Mouse (Mus musculus) liver, embryonic 11.5 days (tissue): Measurements from ENCODE around the gene Foxi3. TPM values are rescaled to one million over a fixed set of nuclear protein-coding genes. Genes with fewer than 3 reads are reported as not detected.

Source experiments
- ATAC-seq: fragments of 200-750 bp; cut with Nextera tagmentation; replicated peaks from 2 replicates; pipeline ENCODE4 v1.8.0; 2017; ENCODE audit warnings: moderate number of reproducible peaks, mild to moderate bottlenecking, moderate TSS enrichment, moderate library complexity; ENCODE audit not compliant: low FRiP score
- DNase-seq: peaks from one replicate; pipeline ENCODE4 v3.0.0-alpha.2; 2017; ENCODE audit warnings: low spot score
- H3K27ac ChIP-seq: fragments of 300-500 bp; sonication (generic); 2 replicates; pipeline ENCODE4 v1.5.1; 2014; ENCODE audit warnings: mild to moderate bottlenecking, low read depth, low read length, control low read depth
- H3K27me3 ChIP-seq: fragments of 300-500 bp; sonication (generic); replicated peaks from 2 replicates; pipeline ENCODE4 v1.6.1; 2014; ENCODE audit warnings: low read length, mixed read lengths; ENCODE audit not compliant: control insufficient read depth, insufficient read depth
- H3K36me3 ChIP-seq: fragments of 300-500 bp; sonication (generic); 2 replicates; pipeline ENCODE4 v1.6.1; 2014; ENCODE audit warnings: mild to moderate bottlenecking, low read length, moderate library complexity, mixed read lengths; ENCODE audit not compliant: control insufficient read depth, insufficient read depth
- H3K4me1 ChIP-seq: fragments of 300-500 bp; sonication (generic); replicated peaks from 2 replicates; pipeline ENCODE4 v1.6.1; 2014; ENCODE audit warnings: low read length, mixed read lengths; ENCODE audit not compliant: control insufficient read depth, insufficient read depth
- H3K4me2 ChIP-seq: fragments of 300-500 bp; sonication (generic); 2 replicates; pipeline ENCODE4 v1.6.1; 2014; ENCODE audit warnings: mild to moderate bottlenecking, control low read depth, moderate library complexity
- H3K4me3 ChIP-seq: fragments of 300-500 bp; sonication (generic); 2 replicates; pipeline ENCODE4 v1.5.1; 2014; ENCODE audit warnings: low read depth, low read length, control low read depth
- H3K9ac ChIP-seq: fragments of 300-500 bp; sonication (generic); 2 replicates; pipeline ENCODE4 v1.6.1; 2014; ENCODE audit warnings: low read depth, low read length, control low read depth
- H3K9me3 ChIP-seq: fragments of 300-500 bp; sonication (generic); 2 replicates; pipeline ENCODE4 v1.6.1; 2016; ENCODE audit warnings: low read length, inconsistent platforms, mixed read lengths; ENCODE audit not compliant: control insufficient read depth
- WGBS: fragments of 180-500 bp; shearing (Covaris S2); extraction: QIAGEN DNeasy Blood & Tissue Kit; methylation state at CpG from one replicate; pipeline ENCODE4 v1.1.7; 2014; 5-methylcytosine and 5-hydroxymethylcytosine counted together
- polyA plus RNA-seq: library from polyadenylated mRNA; unstranded; fragments of >200 nt; fragmentation: Nextera tagmentation; extraction: Ambion mirVana; gene quantifications from 2 replicates; pipeline ENCODE4 v1.2.1, GENCODE M21; 2014

Gene Foxi3
- polyA plus RNA-seq, 1 experiment from 2014 or later = not detected

- H3K36me3 ChIP-seq = no peaks in the 10 kb centered on the region
- H3K9me3 ChIP-seq = no peaks in the 10 kb centered on the region
- H3K4me2 ChIP-seq = no peak overlapping the region
- ATAC-seq (no peak), DNase-seq (no peak)
- peaks cover 59% of the 10 kb centered on the region for H3K27me3 ChIP-seq
- H3K9ac ChIP-seq = no peak overlapping the region
- WGBS = 77% methylated on average over 7 of the region's 7 CpGs
- H3K4me1 ChIP-seq = no peaks in the 10 kb centered on the region; the same call in 1 of the 2 replicates
- H3K27ac ChIP-seq = no peak overlapping the region
- H3K4me3 ChIP-seq = no peak overlapping the region
Measured at GRCm38 (mm10) chr6:70953274-70953673, 3.1 kb upstream of the Foxi3 start.

GRCm38 (mm10) chr6:70954040-70954439 lies 2.3 kb upstream of the Foxi3 start:
- Histone ChIP-seq H3K36me3 (no peaks in the 10 kb centered on the region), H3K27ac (no peak overlapping the region), H3K4me2 (no peak overlapping the region), H3K9ac (no peak overlapping the region), H3K4me3 (no peak overlapping the region), H3K27me3 (peaks cover 65% of the 10 kb centered on the region), H3K4me1 (no peaks in the 10 kb centered on the region; the same call in 1 of the 2 replicates), H3K9me3 (no peaks in the 10 kb centered on the region)
- no peak for DNase-seq
- 15% methylated on average over 6 of the region's 6 CpGs for WGBS
- ATAC-seq = no peak

GRCm38 (mm10) chr6:70955291-70955800 lies 985 bp upstream of the Foxi3 start:
- 7% methylated on average over 14 of the region's 14 CpGs for WGBS

GRCm38 (mm10) chr6:70955841-70956240 lies 490 bp upstream of the Foxi3 start:
- no peak overlapping the region for H3K9ac ChIP-seq
- DNase-seq (no peak), ATAC-seq (no peak)
- H3K4me3 ChIP-seq = peak overlapping the region; percentile 43
- WGBS = 2% methylated on average over 12 of the region's 12 CpGs
- no peaks in the 10 kb centered on the region for H3K36me3 ChIP-seq
- H3K4me2 ChIP-seq = peak overlapping the region; percentile 65
- H3K4me1 ChIP-seq = no peaks in the 10 kb centered on the region; the same call in 1 of the 2 replicates
- peaks cover 80% of the 10 kb centered on the region for H3K27me3 ChIP-seq
- H3K9me3 ChIP-seq = no peaks in the 10 kb centered on the region
- H3K27ac ChIP-seq = no peak overlapping the region

More at GRCm38 (mm10) chr6:70955291-70955800, 985 bp upstream of the Foxi3 start:
- no peaks in the 10 kb centered on the region; the same call in 1 of the 2 replicates for H3K4me1 ChIP-seq
- H3K4me3 ChIP-seq = no peak overlapping the region
- H3K27ac ChIP-seq = no peak overlapping the region
- peaks cover 75% of the 10 kb centered on the region for H3K27me3 ChIP-seq
- no peak overlapping the region for H3K4me2 ChIP-seq
- no peak overlapping the region for H3K9ac ChIP-seq
- no peaks in the 10 kb centered on the region for H3K36me3 ChIP-seq
- DNase-seq = no peak
- no peak for ATAC-seq
- H3K9me3 ChIP-seq = no peaks in the 10 kb centered on the region

- peak; percentile 46 for DNase-seq
- Histone ChIP-seq H3K9me3 (no peaks in the 10 kb centered on the region), H3K4me2 (peak overlapping the region; percentile 65), H3K9ac (no peak overlapping the region), H3K4me3 (peak overlapping the region; percentile 43), H3K4me1 (no peaks in the 10 kb centered on the region; the same call in 1 of the 2 replicates), H3K36me3 (no peaks in the 10 kb centered on the region), H3K27ac (no peak overlapping the region), H3K27me3 (peaks cover 84% of the 10 kb centered on the region)
- WGBS = 1% methylated on average over 34 of the region's 34 CpGs
- no peak for ATAC-seq
Measured at GRCm38 (mm10) chr6:70956936-70957335, 605 bp downstream of the Foxi3 start.

- WGBS = 21% methylated on average over 7 of the region's 7 CpGs
- no peak overlapping the region for H3K4me2 ChIP-seq
- no peak overlapping the region for H3K9ac ChIP-seq
- H3K4me1 ChIP-seq = no peaks in the 10 kb centered on the region; the same call in 1 of the 2 replicates
- H3K4me3 ChIP-seq = no peak overlapping the region
- ATAC-seq (no peak), DNase-seq (no peak)
- no peak overlapping the region for H3K27ac ChIP-seq
- peaks cover 81% of the 10 kb centered on the region for H3K27me3 ChIP-seq
- no peaks in the 10 kb centered on the region for H3K9me3 ChIP-seq
- H3K36me3 ChIP-seq = no peaks in the 10 kb centered on the region
Measured at GRCm38 (mm10) chr6:70957341-70957940, 1.1 kb downstream of the Foxi3 start.

GRCm38 (mm10) chr6:70964116-70964830 lies 7.9 kb downstream of the Foxi3 start:
- Histone ChIP-seq H3K27me3 (peaks cover 46% of the 10 kb centered on the region), H3K4me2 (no peak overlapping the region), H3K4me1 (no peaks in the 10 kb centered on the region), H3K27ac (no peak overlapping the region), H3K9ac (no peak overlapping the region), H3K4me3 (no peak overlapping the region), H3K9me3 (no peaks in the 10 kb centered on the region), H3K36me3 (no peaks in the 10 kb centered on the region)
- 39% methylated on average over 6 of the region's 6 CpGs for WGBS
- ATAC-seq (no peak), DNase-seq (no peak)

- Histone ChIP-seq H3K4me2 (no peak overlapping the region), H3K36me3 (no peaks in the 10 kb centered on the region), H3K27me3 (peaks cover 34% of the 10 kb centered on the region), H3K4me3 (no peak overlapping the region), H3K9ac (no peak overlapping the region), H3K27ac (no peak overlapping the region), H3K4me1 (no peaks in the 10 kb centered on the region), H3K9me3 (no peaks in the 10 kb centered on the region)
- 20% methylated on average over 7 of the region's 7 CpGs for WGBS
- ATAC-seq (no peak), DNase-seq (no peak)
Measured at GRCm38 (mm10) chr6:70965694-70966093, 9.4 kb downstream of the Foxi3 start.
